Mouse (Mus musculus): ENCODE results near the gene Rngtt. TPM values are rescaled to one million over a fixed set of nuclear protein-coding genes. Genes with fewer than 3 reads are reported as not detected.
"Not testable (repeated sequence)": the region's sequence is repeated elsewhere in the genome, so short reads cannot be mapped to it uniquely, and the experiment has no call there.

The Rngtt gene
- polyA plus RNA-seq, 1 experiment from 2014 or later: 29.9 TPM

DNA sequence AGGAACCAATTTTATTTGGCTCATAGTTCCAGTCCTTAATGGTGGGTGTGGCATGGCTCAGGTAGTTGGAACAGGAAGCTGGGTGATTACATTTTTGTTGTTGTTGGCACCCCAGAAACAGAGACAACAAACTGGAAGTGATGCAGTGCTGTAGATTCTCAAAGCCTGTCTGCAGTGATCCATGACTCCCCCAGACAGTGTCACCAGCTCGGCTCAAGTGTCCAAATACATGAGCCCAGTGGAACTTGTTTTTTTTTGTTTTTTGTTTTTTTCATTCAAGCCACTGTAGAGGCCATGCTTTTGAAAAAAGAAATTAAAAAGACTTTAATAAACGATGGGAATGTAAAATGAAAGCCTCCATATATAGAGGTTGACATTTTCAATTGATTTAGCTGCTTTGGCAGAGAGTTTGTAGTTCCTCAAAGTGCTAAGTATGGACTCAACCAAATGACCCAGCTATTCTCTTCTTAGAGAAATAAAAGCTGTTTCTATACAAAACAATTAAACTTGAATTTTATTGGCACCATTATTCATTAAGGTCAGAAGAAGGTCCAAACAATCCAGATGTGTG lies 95.7 kb downstream of the Rngtt start:
- Histone ChIP-seq H3K4me1 (no peaks in the 10 kb centered on the region), H3K27ac (no peak overlapping the region), H3K4me3 (no peak overlapping the region), H3K27me3 (no peaks in the 10 kb centered on the region), H3K4me2 (replicated peaks) (no peak overlapping the region), H3K9me3 (no peaks in the 10 kb centered on the region), H3K9ac (no peak overlapping the region), H3K36me3 (peaks cover 4% of the 10 kb centered on the region; the same call in 1 of the 2 replicates)
- ATAC-seq (ENCODE audit: low FRiP score, low read depth): no peak
- WGBS: 83% methylated on average over 2 of the region's 2 CpGs

GRCm38 (mm10) chr4:33413791-33414190 lies 103.7 kb downstream of the Rngtt start:
- 84% methylated on average over 4 of the region's 4 CpGs for WGBS
- peaks cover 4% of the 10 kb centered on the region; the same call in 1 of the 2 replicates for H3K36me3 ChIP-seq
- H3K27me3 ChIP-seq: no peaks in the 10 kb centered on the region
- H3K9me3 ChIP-seq: no peaks in the 10 kb centered on the region
- H3K4me1 ChIP-seq: peaks cover 5% of the 10 kb centered on the region; the same call in 1 of the 2 replicates
- H3K4me2 ChIP-seq (replicated peaks): no peak overlapping the region
- H3K4me3 ChIP-seq: no peak overlapping the region
- H3K9ac ChIP-seq: no peak overlapping the region
- H3K27ac ChIP-seq: no peak overlapping the region
- ATAC-seq (ENCODE audit: low FRiP score, low read depth): no peak

DNA sequence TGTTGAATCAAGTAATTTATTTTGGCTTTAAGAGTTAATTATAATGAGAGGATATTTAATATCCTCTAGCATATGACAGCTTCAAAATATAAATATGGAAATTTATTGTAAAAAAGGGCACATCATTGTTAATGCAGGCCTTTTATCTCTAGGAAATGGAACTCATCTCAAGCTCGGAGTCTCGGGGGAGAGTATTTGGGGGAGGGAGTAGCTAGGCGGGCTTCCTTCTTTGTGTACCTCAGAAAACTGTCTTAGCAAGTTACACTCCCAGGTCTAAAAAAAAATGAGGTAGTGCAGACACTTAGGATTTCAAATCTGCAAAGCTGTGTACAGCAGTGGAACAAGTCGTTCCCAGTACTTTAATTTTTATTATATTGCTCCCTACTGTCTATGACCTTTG lies 104.7 kb downstream of the Rngtt start:
- Histone ChIP-seq H3K4me3 (no peak overlapping the region), H3K4me2 (replicated peaks) (no peak overlapping the region), H3K36me3 (peaks cover 1% of the 10 kb centered on the region; the same call in 1 of the 2 replicates), H3K4me1 (peaks cover 5% of the 10 kb centered on the region; the same call in 1 of the 2 replicates), H3K27ac (no peak overlapping the region), H3K27me3 (no peaks in the 10 kb centered on the region), H3K9ac (no peak overlapping the region), H3K9me3 (no peaks in the 10 kb centered on the region)
- ATAC-seq (ENCODE audit: low FRiP score, low read depth): no peak; the same call in 1 of the 2 replicates
- WGBS: 76% methylated on average over 4 of the region's 4 CpGs

DNA sequence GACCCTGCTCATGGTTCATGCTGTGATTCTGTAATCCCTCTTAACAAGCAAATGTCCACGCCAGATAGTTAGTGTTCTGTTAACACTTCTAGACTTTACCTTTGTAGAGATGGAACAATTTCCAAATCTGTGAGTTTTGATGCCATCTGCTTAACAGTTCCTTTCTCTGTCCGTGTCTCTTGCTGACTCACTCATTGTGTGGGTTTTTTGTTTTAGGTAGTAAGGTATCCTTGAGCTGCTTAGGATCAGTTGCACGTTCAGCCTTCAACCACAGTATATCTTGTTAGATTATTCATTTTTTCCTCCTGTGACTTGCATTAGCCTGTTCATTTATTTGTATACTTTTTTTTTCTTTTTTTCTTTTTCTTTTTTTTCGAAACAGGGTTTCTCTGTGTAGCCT lies 107.3 kb downstream of the Rngtt start:
- no peak for ATAC-seq (ENCODE audit: low FRiP score, low read depth)
- Histone ChIP-seq H3K36me3 (no peaks in the 10 kb centered on the region), H3K27me3 (no peaks in the 10 kb centered on the region), H3K9me3 (no peaks in the 10 kb centered on the region), H3K4me1 (peaks cover 5% of the 10 kb centered on the region; the same call in 1 of the 2 replicates), H3K4me3 (no peak overlapping the region), H3K4me2 (replicated peaks) (no peak overlapping the region), H3K27ac (no peak overlapping the region), H3K9ac (no peak overlapping the region)
- WGBS: 82% methylated on average over 4 of the region's 4 CpGs

- H3K4me2 ChIP-seq (replicated peaks): no peak overlapping the region
- H3K9me3 ChIP-seq: no peaks in the 10 kb centered on the region
- H3K36me3 ChIP-seq: peaks cover 7% of the 10 kb centered on the region
- no peak overlapping the region for H3K27ac ChIP-seq
- no peaks in the 10 kb centered on the region for H3K27me3 ChIP-seq
- no peak for ATAC-seq (ENCODE audit: low FRiP score, low read depth)
- H3K4me3 ChIP-seq: no peak overlapping the region
- H3K4me1 ChIP-seq: no peaks in the 10 kb centered on the region; the same call in 1 of the 2 replicates
- WGBS: 96% methylated on average over 1 of the region's 1 CpGs
- no peak overlapping the region for H3K9ac ChIP-seq
Observed at GRCm38 (mm10) chr4:33419644-33420043, 109.5 kb downstream of the Rngtt start.

- Histone ChIP-seq H3K4me2 (replicated peaks) (no peak overlapping the region), H3K9ac (no peak overlapping the region), H3K4me3 (no peak overlapping the region), H3K4me1 (no peaks in the 10 kb centered on the region), H3K9me3 (no peaks in the 10 kb centered on the region), H3K27me3 (no peaks in the 10 kb centered on the region), H3K27ac (no peak overlapping the region), H3K36me3 (no peaks in the 10 kb centered on the region; the same call in 1 of the 2 replicates)
- no peak for ATAC-seq (ENCODE audit: low FRiP score, low read depth)
- WGBS: 66% methylated on average over 4 of the region's 4 CpGs
Observed at GRCm38 (mm10) chr4:33428856-33429255, 118.7 kb downstream of the Rngtt start.

GRCm38 (mm10) chr4:33441864-33442263 lies 131.8 kb downstream of the Rngtt start:
- 73% methylated on average over 6 of the region's 6 CpGs for WGBS
- no peak for ATAC-seq (ENCODE audit: low FRiP score, low read depth)

GRCm38 (mm10) chr4:33446265-33446664 lies 136.2 kb downstream of the Rngtt start:
- no peaks in the 10 kb centered on the region for H3K27me3 ChIP-seq
- H3K4me1 ChIP-seq: 0 out of 2 replicates have a peak, but pooled peaks cover 2% of the 10 kb centered on the region
- no peaks in the 10 kb centered on the region for H3K9me3 ChIP-seq
- no peak overlapping the region for H3K27ac ChIP-seq
- no peaks in the 10 kb centered on the region for H3K36me3 ChIP-seq
- H3K9ac ChIP-seq: no peak overlapping the region
- H3K4me2 ChIP-seq (replicated peaks): no peak overlapping the region
- H3K4me3 ChIP-seq: no peak overlapping the region
- no peak for ATAC-seq (ENCODE audit: low FRiP score, low read depth)
- WGBS: 88% methylated on average over 3 of the region's 3 CpGs

More at GRCm38 (mm10) chr4:33441864-33442263, 131.8 kb downstream of the Rngtt start:
- H3K4me1 ChIP-seq: no peaks in the 10 kb centered on the region
- no peaks in the 10 kb centered on the region for H3K27me3 ChIP-seq
- no peak overlapping the region for H3K9ac ChIP-seq
- no peaks in the 10 kb centered on the region for H3K36me3 ChIP-seq
- H3K9me3 ChIP-seq: no peaks in the 10 kb centered on the region
- H3K4me2 ChIP-seq (replicated peaks): no peak overlapping the region
- H3K4me3 ChIP-seq: no peak overlapping the region
- H3K27ac ChIP-seq: no peak overlapping the region

DNA sequence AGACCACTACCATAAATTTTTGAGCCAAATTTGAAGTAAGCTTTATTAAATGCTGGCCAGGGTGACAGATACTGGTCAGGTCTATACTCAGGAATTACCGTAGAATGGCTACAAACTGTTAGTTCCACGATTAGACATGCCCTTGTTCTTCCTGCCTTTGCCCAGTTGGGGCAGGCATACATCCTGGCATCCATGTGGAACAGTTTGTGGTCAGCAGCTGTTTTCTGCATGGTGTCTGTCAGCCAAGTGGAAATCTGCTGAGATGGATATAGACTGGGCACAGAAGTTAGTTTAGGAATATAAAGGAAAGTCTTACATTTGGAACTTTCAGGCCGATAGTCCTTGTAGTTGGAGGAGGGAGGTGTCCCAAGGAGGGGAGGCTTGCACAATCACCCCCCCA lies 136.8 kb downstream of the Rngtt start:
- Histone ChIP-seq H3K27ac (no peak overlapping the region), H3K4me2 (replicated peaks) (no peak overlapping the region), H3K9me3 (no peaks in the 10 kb centered on the region), H3K36me3 (no peaks in the 10 kb centered on the region), H3K4me1 (0 out of 2 replicates have a peak, but pooled peaks cover 2% of the 10 kb centered on the region), H3K4me3 (no peak overlapping the region), H3K9ac (no peak overlapping the region), H3K27me3 (no peaks in the 10 kb centered on the region)
- WGBS: 91% methylated on average over 3 of the region's 3 CpGs
- no peak for ATAC-seq (ENCODE audit: low FRiP score, low read depth)

GRCm38 (mm10) chr4:33450356-33450755 lies 140.2 kb downstream of the Rngtt start:
- H3K27me3 ChIP-seq; H3K4me1 ChIP-seq; ATAC-seq (ENCODE audit: low FRiP score, low read depth); H3K9me3 ChIP-seq; H3K9ac ChIP-seq; H3K27ac ChIP-seq; H3K4me3 ChIP-seq; H3K36me3 ChIP-seq; H3K4me2 ChIP-seq (replicated peaks): not testable (repeated sequence)
- WGBS: 88% methylated on average over 8 of the region's 8 CpGs

GRCm38 (mm10) chr4:33459851-33460250 lies 149.7 kb downstream of the Rngtt start:
- Histone ChIP-seq H3K4me3 (no peak overlapping the region), H3K9me3 (no peaks in the 10 kb centered on the region), H3K36me3 (peaks cover 4% of the 10 kb centered on the region; the same call in 1 of the 2 replicates), H3K27ac (no peak overlapping the region), H3K27me3 (no peaks in the 10 kb centered on the region), H3K9ac (no peak overlapping the region), H3K4me1 (no peaks in the 10 kb centered on the region), H3K4me2 (replicated peaks) (no peak overlapping the region)
- ATAC-seq (ENCODE audit: low FRiP score, low read depth): no peak
- WGBS: 88% methylated on average over 3 of the region's 3 CpGs

GRCm38 (mm10) chr4:33464432-33464831 lies 154.3 kb downstream of the Rngtt start:
- Histone ChIP-seq H3K4me1 (no peaks in the 10 kb centered on the region), H3K9ac (no peak overlapping the region), H3K4me2 (replicated peaks) (no peak overlapping the region), H3K4me3 (no peak overlapping the region), H3K36me3 (peaks cover 17% of the 10 kb centered on the region), H3K27me3 (no peaks in the 10 kb centered on the region), H3K27ac (no peak overlapping the region), H3K9me3 (no peaks in the 10 kb centered on the region)
- no peak for ATAC-seq (ENCODE audit: low FRiP score, low read depth)
- 82% methylated on average over 1 of the region's 1 CpGs for whole genome bisulfite sequencing

DNA sequence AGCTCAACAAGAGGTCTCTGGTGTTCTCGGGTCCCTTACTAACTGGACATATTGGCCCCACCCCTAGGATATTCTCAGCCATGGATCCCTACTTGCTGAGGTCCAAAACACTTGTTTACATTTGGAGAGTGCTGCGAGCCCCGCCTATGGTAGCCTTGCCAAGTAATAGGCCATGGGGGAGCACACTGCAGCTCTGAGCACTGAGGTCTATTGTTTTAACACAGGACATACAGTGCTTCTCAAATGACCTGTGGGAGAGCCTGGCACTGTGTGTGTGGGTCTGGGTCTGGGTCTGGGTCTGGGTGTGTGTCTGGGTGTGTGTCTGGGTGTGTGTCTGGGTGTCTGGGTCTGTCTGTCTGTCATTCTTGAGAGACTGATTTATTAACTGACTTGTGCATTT lies 155.8 kb downstream of the Rngtt start:
- Histone ChIP-seq H3K4me2 (replicated peaks) (no peak overlapping the region), H3K27ac (no peak overlapping the region), H3K27me3 (no peaks in the 10 kb centered on the region), H3K36me3 (peaks cover 17% of the 10 kb centered on the region), H3K9ac (no peak overlapping the region), H3K4me3 (no peak overlapping the region), H3K4me1 (no peaks in the 10 kb centered on the region), H3K9me3 (no peaks in the 10 kb centered on the region)
- WGBS: 93% methylated on average over 3 of the region's 3 CpGs
- no peak for ATAC-seq (ENCODE audit: low FRiP score, low read depth)

All from limb, embryonic 13.5 days (tissue).